Mouse (Mus musculus) skeletal muscle tissue, postnatal 0 days (tissue): Measurements from ENCODE around the gene Cntd1. TPM values are rescaled to one million over a fixed set of nuclear protein-coding genes. Genes with fewer than 3 reads are reported as not detected.

ENCODE experiments used
- polyA plus RNA-seq: library from polyadenylated mRNA; unstranded; fragments of >200 nt; fragmentation: Nextera tagmentation; extraction: Ambion mirVana; gene quantifications from 2 replicates; pipeline ENCODE4 v1.2.1, GENCODE M21; 2015

The Cntd1 gene
- polyA plus RNA-seq, result 0.24 and 0.41 TPM in 2 replicates

GRCm38 (mm10) chr11:101278223-101279192 lies at the start of gene Cntd1, which contains the start of gene Coa3:
TSS of gene Cntd1 (plus strand) at chr11:101279012.
TSS of gene Coa3 (minus strand) at chr11:101279114.

GRCm38 (mm10) chr11:101245855-101246701 lies 32.7 kb upstream of the Cntd1 start, which contains the start of gene Ramp2:
TSS of gene Ramp2 (plus strand) at chr11:101246028.

GRCm38 (mm10) chr11:101253613-101254389 lies 25.0 kb upstream of the Cntd1 start, which contains the start of gene Vps25:
TSS of gene Vps25 (plus strand) at chr11:101253707.

GRCm38 (mm10) chr11:101259948-101260825 lies 18.6 kb upstream of the Cntd1 start, which contains the start of gene Wnk4:
TSS of gene Wnk4 (plus strand) at chr11:101260567.

GRCm38 (mm10) chr11:101302004-101302798 lies 23.4 kb downstream of the Cntd1 start, which contains the start of gene Becn1:
TSS of gene Becn1 (minus strand) at chr11:101302286.

GRCm38 (mm10) chr11:101315665-101316500 lies 37.1 kb downstream of the Cntd1 start, which contains the start of gene Psme3:
TSS of gene Psme3 (plus strand) at chr11:101316213.

GRCm38 (mm10) chr11:101324763-101325162 lies 46.0 kb downstream of the Cntd1 start, which contains the start of gene Aoc2:
TSS of gene Aoc2 (plus strand) at chr11:101325063.

GRCm38 (mm10) chr11:101330371-101330924 lies 51.6 kb downstream of the Cntd1 start, which contains the start of gene Aoc3:
TSS of gene Aoc3 (plus strand) at chr11:101330605.

Other genes with a start within 250 kb of the Cntd1 start
- gene Naglu, start 209.0 kb upstream of the Cntd1 start, polyA plus RNA-seq, result 8.8 and 11.4 TPM in 2 replicates
- gene Hsd17b1, start 200.6 kb upstream of the Cntd1 start, polyA plus RNA-seq, result not detected in 2 replicates
- 15.5 and 25.7 TPM in 2 replicates for gene Coasy, start 196.4 kb upstream of the Cntd1 start, polyA plus RNA-seq
- gene Mlx, start 191.7 kb upstream of the Cntd1 start, polyA plus RNA-seq, result 21.8 and 26.3 TPM in 2 replicates
- 5.7 and 7.6 TPM in 2 replicates for gene Psmc3ip, start 183.6 kb upstream of the Cntd1 start, polyA plus RNA-seq
- 14.9 TPM in 2 replicates for gene Retreg3, start 159.1 kb upstream of the Cntd1 start, polyA plus RNA-seq
- gene Tubg1, start 159.1 kb upstream of the Cntd1 start, polyA plus RNA-seq, result 26.9 and 31.9 TPM in 2 replicates
- 2.2 and 2.7 TPM in 2 replicates for gene Tubg2, start 123.1 kb upstream of the Cntd1 start, polyA plus RNA-seq
- gene Cntnap1, start 108.5 kb upstream of the Cntd1 start, polyA plus RNA-seq, result 0.50 and 0.59 TPM in 2 replicates
- 16.0 and 20.6 TPM in 2 replicates for gene Plekhh3, start 107.7 kb upstream of the Cntd1 start, polyA plus RNA-seq
- gene Ccr10, start 103.6 kb upstream of the Cntd1 start, polyA plus RNA-seq, result 0.32 and 0.35 TPM in 2 replicates
- gene Ezh1, start 52.5 kb upstream of the Cntd1 start, polyA plus RNA-seq, result 10.7 and 14.2 TPM in 2 replicates
- 98.1 and 102 TPM in 2 replicates for gene Ramp2, start 33.0 kb upstream of the Cntd1 start, polyA plus RNA-seq
- 54.8 and 66.6 TPM in 2 replicates for gene Vps25, start 25.3 kb upstream of the Cntd1 start, polyA plus RNA-seq
- 1.5 and 1.7 TPM in 2 replicates for gene Wnk4, start 18.4 kb upstream of the Cntd1 start, polyA plus RNA-seq
- 145 and 147 TPM in 2 replicates for gene Coa3, start 102 bp downstream of the Cntd1 start, polyA plus RNA-seq
- 69.9 and 72.6 TPM in 2 replicates for gene Becn1, start 23.3 kb downstream of the Cntd1 start, polyA plus RNA-seq
- gene Psme3, start 37.2 kb downstream of the Cntd1 start, polyA plus RNA-seq, result 44.9 and 53.1 TPM in 2 replicates
- gene Aoc2, start 46.1 kb downstream of the Cntd1 start, polyA plus RNA-seq, result 0.06 and 0.23 TPM in 2 replicates
- gene Aoc3, start 51.6 kb downstream of the Cntd1 start, polyA plus RNA-seq, result 4.1 and 8.1 TPM in 2 replicates
- gene G6pc, start 88.5 kb downstream of the Cntd1 start, polyA plus RNA-seq, result 0.09 TPM in 1 of 2 replicates, not detected in the other
- 25.4 and 25.7 TPM in 2 replicates for gene Aarsd1, start 138.6 kb downstream of the Cntd1 start, polyA plus RNA-seq
- 3.9 and 7.0 TPM in 2 replicates for gene Gm27029, start 145.8 kb downstream of the Cntd1 start, polyA plus RNA-seq
- gene Rundc1, start 146.1 kb downstream of the Cntd1 start, polyA plus RNA-seq, result 8.9 and 9.2 TPM in 2 replicates
- gene Ptges3l, start 146.3 kb downstream of the Cntd1 start, polyA plus RNA-seq, result 143 and 148 TPM in 2 replicates
- gene Rpl27, start 163.3 kb downstream of the Cntd1 start, polyA plus RNA-seq, result 221 and 229 TPM in 2 replicates
- gene Ifi35, start 169.4 kb downstream of the Cntd1 start, polyA plus RNA-seq, result 14.9 and 17.1 TPM in 2 replicates
- 3.0 and 3.9 TPM in 2 replicates for gene Rnd2, start 186.0 kb downstream of the Cntd1 start, polyA plus RNA-seq
- 22.7 and 30.2 TPM in 2 replicates for gene Vat1, start 187.2 kb downstream of the Cntd1 start, polyA plus RNA-seq